Mouse (Mus musculus) CD8-positive naive resting alpha-beta T cell, adult 2 months (primary cell): ENCODE results near the gene Cand1.

Experiments
- DNase-seq, 2 experiments: peaks; one replicate each; pipeline ENCODE4 v3.0.0; 2022; ENCODE audit warnings: low read depth in 2 of 2, low spot score in 2 of 2

Gene Cand1

GRCm38 (mm10) chr10:119211251-119211650 lies 28.6 kb downstream of the Cand1 start:
- no peak for DNase-seq

- DNase-seq = no peak
Observed at GRCm38 (mm10) chr10:119206309-119206932, 33.4 kb downstream of the Cand1 start.

- no peak for DNase-seq
Observed at GRCm38 (mm10) chr10:119205229-119205628, 34.6 kb downstream of the Cand1 start.

- DNase-seq = no peak
Observed at GRCm38 (mm10) chr10:119204334-119204946, 35.4 kb downstream of the Cand1 start.

- no peak for DNase-seq
Observed at GRCm38 (mm10) chr10:119199864-119200263, 40.0 kb downstream of the Cand1 start.

GRCm38 (mm10) chr10:119198186-119198880 lies 41.5 kb downstream of the Cand1 start:
- DNase-seq = no peak

GRCm38 (mm10) chr10:119197621-119198150 lies 42.2 kb downstream of the Cand1 start:
- DNase-seq = no peak

GRCm38 (mm10) chr10:119192598-119193372 lies 47.1 kb downstream of the Cand1 start:
- no peak for DNase-seq

GRCm38 (mm10) chr10:119187720-119188119 lies 52.1 kb downstream of the Cand1 start:
- DNase-seq = no peak

GRCm38 (mm10) chr10:119169656-119170055 lies 70.2 kb downstream of the Cand1 start:
- DNase-seq = no peak

- no peak for DNase-seq
Observed at GRCm38 (mm10) chr10:119169237-119169636, 70.6 kb downstream of the Cand1 start.

GRCm38 (mm10) chr10:119168791-119169190 lies 71.1 kb downstream of the Cand1 start:
- DNase-seq = no peak

- DNase-seq = no peak
Observed at GRCm38 (mm10) chr10:119167858-119168257, 72.0 kb downstream of the Cand1 start.

GRCm38 (mm10) chr10:119165051-119165450 lies 74.8 kb downstream of the Cand1 start:
- no peak for DNase-seq

GRCm38 (mm10) chr10:119161820-119162382 lies 78.0 kb downstream of the Cand1 start:
- no peak for DNase-seq

- no peak for DNase-seq
Observed at GRCm38 (mm10) chr10:119160161-119160560, 79.7 kb downstream of the Cand1 start.

- no peak for DNase-seq
Observed at GRCm38 (mm10) chr10:119149261-119149660, 90.6 kb downstream of the Cand1 start.
